Mouse (Mus musculus) G1E (cell line): ENCODE measurements around the gene Olfr312. TPM values are rescaled to one million over a fixed set of nuclear protein-coding genes. Genes with fewer than 3 reads are reported as not detected.
"Not testable (repeated sequence)": the region's sequence is repeated elsewhere in the genome, so short reads cannot be mapped to it uniquely, and the experiment has no call there.

Experiments
- ATAC-seq: 2 replicates; pipeline ENCODE4 v1.8.0; 2016; ENCODE audit warnings: mild to moderate bottlenecking; ENCODE audit not compliant: insufficient number of reproducible peaks, poor library complexity, low FRiP score, severe bottlenecking; ENCODE audit errors: extremely low read depth
- DNase-seq: peaks from one replicate; pipeline ENCODE4 v3.0.0; 2012; ENCODE audit warnings: low spot score
- H3K27me3 ChIP-seq: 2 replicates; pipeline ENCODE4 v1.6.1; 2012; ENCODE audit warnings: mild to moderate bottlenecking, low read length, inconsistent platforms; ENCODE audit not compliant: insufficient read depth
- H3K36me3 ChIP-seq: replicated peaks from 2 replicates; pipeline ENCODE3; 2012; ENCODE audit warnings: mild to moderate bottlenecking, inconsistent platforms
- H3K4me1 ChIP-seq: 2 replicates; pipeline ENCODE4 v1.6.1; 2012; ENCODE audit warnings: low read depth, low read length, inconsistent platforms, mixed read lengths; ENCODE audit not compliant: insufficient read depth
- H3K4me3 ChIP-seq: 2 replicates; pipeline ENCODE4 v1.5.1; 2012; ENCODE audit warnings: low read depth, mild to moderate bottlenecking, inconsistent platforms, low read length, moderate library complexity, mixed read lengths
- H3K9me3 ChIP-seq: replicated peaks from 2 replicates; pipeline ENCODE4 v1.6.1; 2012; ENCODE audit warnings: inconsistent platforms
- CTCF ChIP-seq: IDR thresholded peaks from 2 replicates; pipeline ENCODE4 v1.5.1; 2012; ENCODE audit warnings: low read depth, low read length, inconsistent platforms, mixed read lengths
- GATA1 ChIP-seq: IDR thresholded peaks from 2 replicates; pipeline ENCODE4 v1.6.1; 2012; ENCODE audit warnings: borderline replicate concordance, low read length, inconsistent platforms, mixed read lengths
- GATA2 ChIP-seq: IDR thresholded peaks from 2 replicates; pipeline ENCODE4 v1.6.1; 2012; ENCODE audit warnings: low read depth, low read length, inconsistent platforms, borderline replicate concordance
- POLR2AphosphoS5 ChIP-seq: IDR thresholded peaks from 2 replicates; pipeline ENCODE4 v1.6.1; 2012; ENCODE audit warnings: low read depth, low read length, inconsistent platforms; ENCODE audit not compliant: insufficient replicate concordance
- TAL1 ChIP-seq: conservative IDR thresholded peaks from 2 replicates; pipeline ENCODE4 v1.6.1; 2012; ENCODE audit warnings: low read depth, low read length, inconsistent platforms, mixed read lengths
- polyA plus RNA-seq: library from polyadenylated mRNA; stranded (reverse); fragments of >175 nt; gene quantifications from 2 replicates; pipeline ENCODE4 v1.2.3, GENCODE M21; 2012
- total RNA-seq, 2 experiments: library from RNA; stranded (forward) in 1 of 2; stranded (reverse) in 1 of 2; fragments of 200-1000 nt in 1 of 2; fragments of >200 nt in 1 of 2; fragmentation: Nextera tagmentation in 1 of 2; gene quantifications; 2 replicates each; pipeline ENCODE4 v1.2.3; 2014 to 2017

Olfr312 gene
- total and polyA plus RNA-seq, 3 experiments: 0.05 TPM; not detected in 2

DNA sequence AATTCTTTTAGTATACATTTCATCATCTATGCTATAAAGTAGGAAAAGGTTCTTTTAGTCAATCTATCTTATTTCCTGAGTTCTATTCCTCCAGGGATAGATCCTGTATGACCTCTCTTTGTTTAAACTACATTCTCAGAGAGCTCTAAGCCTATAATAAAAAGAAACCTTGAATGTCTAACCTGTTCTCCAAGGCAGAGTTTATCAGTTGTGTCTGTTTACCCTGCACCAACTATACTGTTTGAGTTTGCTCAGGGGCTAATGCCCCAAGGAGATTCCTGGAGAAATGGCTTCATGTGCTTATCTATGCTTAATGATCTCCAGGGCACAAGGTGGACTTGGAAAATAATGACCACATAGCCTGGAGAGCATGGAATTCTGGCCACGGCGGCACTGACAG, 24.6 kb upstream of the Olfr312 start:
- Histone ChIP-seq H3K9me3 (no peaks in the 10 kb centered on the region), H3K4me3 (no peak overlapping the region), H3K27me3 (peaks cover 6% of the 10 kb centered on the region), H3K4me1 (no peaks in the 10 kb centered on the region), H3K36me3 (no peaks in the 10 kb centered on the region)
- TF ChIP-seq CTCF (no peak), GATA1 (no peak), TAL1 (no peak), GATA2 (no peak), POLR2AphosphoS5 (no peak)
- ATAC-seq (no peak), DNase-seq (no peak)

DNA sequence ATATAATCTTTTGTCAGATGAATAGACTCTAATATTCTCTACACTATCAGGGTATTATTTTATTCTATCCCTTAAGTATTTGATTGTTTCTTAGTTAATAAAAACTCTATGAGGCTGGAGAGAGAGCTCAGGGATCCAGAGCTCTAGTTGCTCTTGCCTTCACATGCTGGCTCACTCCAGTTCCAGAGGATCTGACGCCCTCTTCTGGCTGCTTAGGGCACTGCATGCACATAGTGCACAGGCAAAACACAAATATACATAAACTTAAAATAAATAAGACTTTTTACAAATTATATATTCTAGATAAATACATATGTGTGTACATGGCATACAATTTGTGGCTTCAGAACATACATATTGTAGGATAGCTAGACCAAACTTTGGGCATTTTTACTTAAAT, 17.0 kb upstream of the Olfr312 start:
- Histone ChIP-seq H3K4me3 (no peak overlapping the region), H3K4me1 (no peaks in the 10 kb centered on the region), H3K27me3 (no peaks in the 10 kb centered on the region), H3K36me3 (no peaks in the 10 kb centered on the region), H3K9me3 (no peaks in the 10 kb centered on the region)
- no peak for ATAC-seq
- DNase-seq: no peak
- TF ChIP-seq CTCF: 0 out of 2 replicates have a peak, but pooled peaks have one; percentile 13
- no peak for TF ChIP-seq POLR2AphosphoS5

DNA sequence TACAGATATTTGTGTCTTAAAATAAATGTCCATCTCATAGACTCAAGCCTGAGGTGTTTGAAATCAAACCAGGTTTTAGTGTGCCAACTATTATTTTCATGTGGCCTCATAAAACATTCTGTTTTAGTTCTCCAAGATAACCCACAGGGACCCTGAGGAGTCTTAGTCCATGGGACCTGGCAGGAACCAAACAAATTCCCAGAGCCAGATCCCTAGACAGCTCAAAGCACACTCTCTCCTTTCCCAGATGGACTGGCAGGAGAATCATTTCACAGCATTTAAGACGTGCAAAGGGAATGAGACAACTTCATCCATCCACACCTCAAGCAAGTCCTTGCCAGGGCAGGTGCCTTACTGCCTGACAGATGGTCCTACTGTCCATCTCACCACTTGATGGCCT, 14.3 kb upstream of the Olfr312 start, which contains the start of gene Olfr313:
TSS of gene Olfr313 (plus strand) at position 301 of the 400 bp plus-strand sequence.
- not testable (repeated sequence) for H3K9me3 ChIP-seq, H3K4me1 ChIP-seq, DNase-seq, H3K36me3 ChIP-seq, H3K4me3 ChIP-seq, ATAC-seq, H3K27me3 ChIP-seq

DNA sequence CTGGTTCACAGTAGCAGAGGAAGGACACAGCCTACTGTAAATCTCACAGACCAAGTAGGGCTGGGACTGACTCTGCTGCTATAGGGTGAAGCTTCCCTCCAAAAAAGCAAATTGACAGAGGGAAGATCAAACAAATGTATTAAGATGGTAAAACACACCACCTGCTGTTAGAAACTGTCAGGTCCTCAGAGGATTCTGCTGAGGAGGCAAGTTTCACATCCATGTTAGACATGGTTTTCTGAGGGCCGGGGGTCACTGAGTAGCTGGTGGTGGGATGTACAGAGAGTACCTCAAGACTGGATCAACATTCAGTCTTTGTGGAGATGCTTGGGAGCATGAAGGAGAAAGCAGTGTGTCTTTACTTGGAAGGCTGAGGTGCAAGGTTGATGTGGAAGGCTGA, 13.4 kb upstream of the Olfr312 start:
- Histone ChIP-seq H3K9me3 (no peaks in the 10 kb centered on the region), H3K27me3 (no peaks in the 10 kb centered on the region), H3K4me1 (no peaks in the 10 kb centered on the region), H3K4me3 (no peak overlapping the region), H3K36me3 (no peaks in the 10 kb centered on the region)
- no peak for ATAC-seq
- DNase-seq: no peak
- TF ChIP-seq TAL1 (no peak), CTCF (no peak), GATA2 (no peak), POLR2AphosphoS5 (no peak), GATA1 (no peak)

DNA sequence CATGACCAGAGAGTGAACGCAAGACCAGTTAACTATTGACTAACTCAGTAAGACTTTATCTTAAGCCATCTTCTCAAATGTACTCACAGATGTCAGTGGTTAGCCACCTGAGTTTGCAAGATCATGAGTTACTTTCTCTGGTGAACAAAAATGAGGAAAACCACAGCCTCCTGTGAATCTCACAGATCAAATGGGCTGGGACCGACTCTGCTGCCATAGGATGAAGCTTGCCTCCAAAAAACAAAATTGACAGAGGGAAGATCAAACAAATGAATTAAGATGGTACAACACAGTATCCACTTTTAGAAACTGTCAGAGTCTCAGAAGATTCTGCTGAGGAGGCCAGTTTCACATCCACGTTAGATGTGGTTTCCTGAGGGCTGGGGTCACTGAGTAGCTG, 727 bp downstream of the Olfr312 start:
- no peaks in the 10 kb centered on the region for H3K36me3 ChIP-seq
- ATAC-seq (no peak), DNase-seq (no peak)
- no peak overlapping the region for H3K4me3 ChIP-seq
- H3K9me3 ChIP-seq: no peaks in the 10 kb centered on the region
- H3K4me1 ChIP-seq: no peaks in the 10 kb centered on the region
- no peak for TF ChIP-seq POLR2AphosphoS5
- no peak for TF ChIP-seq TAL1
- TF ChIP-seq GATA2: no peak
- no peak for TF ChIP-seq CTCF
- TF ChIP-seq GATA1: no peak
- H3K27me3 ChIP-seq: 0 out of 2 replicates have a peak, but pooled peaks cover 2% of the 10 kb centered on the region

DNA sequence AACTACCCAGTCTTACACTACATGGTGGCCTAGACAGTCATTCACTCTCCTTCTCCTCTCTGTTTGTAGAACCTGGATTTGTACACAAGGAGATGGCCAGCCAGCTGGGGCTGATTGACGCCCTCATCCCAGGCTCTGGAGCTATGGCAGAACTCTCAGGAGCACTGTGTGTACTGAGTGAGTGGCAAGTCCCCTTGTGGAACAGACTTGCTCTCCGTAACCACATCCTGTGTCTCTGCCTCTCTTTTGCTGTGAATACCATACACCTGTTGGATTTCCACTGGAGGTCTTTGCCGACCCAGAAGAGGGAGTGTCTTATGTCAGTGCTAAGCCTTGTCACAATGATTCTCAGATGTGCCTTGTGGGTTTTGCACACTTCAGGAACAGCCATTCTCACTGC, 3.5 kb downstream of the Olfr312 start:
- H3K4me3 ChIP-seq, ATAC-seq, H3K4me1 ChIP-seq, H3K36me3 ChIP-seq, H3K9me3 ChIP-seq, DNase-seq, H3K27me3 ChIP-seq: not testable (repeated sequence)

DNA sequence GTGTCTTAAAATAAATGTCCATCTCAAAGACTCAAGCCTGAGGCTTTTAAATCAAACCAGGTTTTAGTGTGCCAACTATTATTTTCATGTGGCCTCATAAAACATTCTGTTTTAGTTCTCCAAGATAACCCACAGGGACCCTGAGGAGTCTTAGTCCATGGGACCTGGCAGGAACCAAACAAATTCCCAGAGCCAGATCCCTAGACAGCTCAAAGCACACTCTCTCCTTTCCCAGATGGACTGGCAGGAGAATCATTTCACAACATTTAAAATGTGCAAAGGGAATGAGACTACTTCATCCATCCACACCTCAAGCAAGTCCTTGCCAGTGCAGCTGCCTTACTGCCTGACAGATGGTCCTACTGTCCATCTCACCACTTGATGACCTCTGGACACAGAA, 9.9 kb downstream of the Olfr312 start, which contains the start of gene Olfr311:
TSS of gene Olfr311 (plus strand) at position 301 of the 400 bp plus-strand sequence.
- not testable (repeated sequence) for DNase-seq, H3K27me3 ChIP-seq, H3K36me3 ChIP-seq, ATAC-seq, H3K4me1 ChIP-seq, H3K9me3 ChIP-seq, H3K4me3 ChIP-seq
